In the genomic region with DNA sequence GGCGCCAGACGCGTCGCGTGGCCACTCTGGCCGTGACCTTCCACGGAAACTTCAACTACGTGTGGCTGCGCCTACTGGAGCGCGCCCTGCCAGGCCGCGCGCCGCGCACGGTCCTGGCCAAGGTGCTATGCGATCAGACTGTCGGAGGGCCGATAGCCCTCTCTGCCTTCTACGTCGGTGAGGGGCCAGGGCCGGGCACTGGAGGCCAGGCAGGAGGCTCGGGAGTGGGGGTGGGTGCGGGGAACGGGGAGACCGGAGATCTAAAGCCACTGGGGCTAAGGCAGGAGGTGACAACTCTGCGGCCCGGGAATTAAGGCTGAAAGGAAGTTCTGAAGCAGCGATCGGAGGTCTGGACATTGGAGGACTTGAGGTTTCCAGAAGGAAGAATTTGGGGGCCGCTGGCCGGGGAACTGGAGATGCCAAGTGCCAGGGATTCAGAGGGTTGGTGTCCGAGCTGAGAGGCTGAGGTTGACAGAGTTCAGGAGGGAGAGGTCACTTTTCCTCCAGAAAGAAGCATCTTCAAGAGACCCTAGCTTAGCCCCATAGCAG, we compare ENCODE assay signal across 7 mouse cellular contexts. TPM values are rescaled to one million over a fixed set of nuclear protein-coding genes. Genes with fewer than 3 reads are reported as not detected.
DNase-seq lines count a peak whose midpoint lies in the region; ATAC-seq and TF ChIP-seq lines count a peak whose summit lies in the region.

No protein-coding gene starts in this region.

- WGBS in lung, postnatal 0 days: 2% methylated on average over 34 of the region's 34 CpGs
- WGBS in forebrain, embryonic 13.5 days: 3% methylated on average over 34 of the region's 34 CpGs
- 3% methylated on average over 34 of the region's 34 CpGs for WGBS in intestine, embryonic 16.5 days
- 3% methylated on average over 34 of the region's 34 CpGs for WGBS in neural tube, embryonic 15.5 days

- no peak overlapping the region for H3K27ac ChIP-seq in lung, postnatal 0 days (ENCODE audit: low read length)
- no peak overlapping the region for H3K27ac ChIP-seq in forebrain, embryonic 13.5 days
- H3K27ac ChIP-seq in intestine, embryonic 16.5 days (ENCODE audit: low read length): no peak overlapping the region
- peak overlapping the region; percentile 80 for H3K27ac ChIP-seq in neural tube, embryonic 15.5 days (replicated peaks)

- no peaks in the 10 kb centered on the region for H3K27me3 ChIP-seq in lung, postnatal 0 days (replicated peaks; ENCODE audit: insufficient read depth, low read length)
- peaks cover 15% of the 10 kb centered on the region; the same call in 1 of the 2 replicates for H3K27me3 ChIP-seq in forebrain, embryonic 13.5 days
- no peaks in the 10 kb centered on the region for H3K27me3 ChIP-seq in intestine, embryonic 16.5 days (replicated peaks; ENCODE audit: control insufficient read depth, insufficient read depth, low read length)
- H3K27me3 ChIP-seq in neural tube, embryonic 15.5 days (replicated peaks): no peaks in the 10 kb centered on the region

- peak overlapping the region; percentile 34; the same call in 1 of the 2 replicates for H3K9ac ChIP-seq in lung, postnatal 0 days (replicated peaks; ENCODE audit: low read depth)
- peak overlapping the region; percentile 74 for H3K9ac ChIP-seq in forebrain, embryonic 13.5 days
- H3K9ac ChIP-seq in intestine, embryonic 16.5 days (ENCODE audit: low read depth, low read length): peak overlapping the region; percentile 76
- H3K9ac ChIP-seq in neural tube, embryonic 15.5 days (replicated peaks): peak overlapping the region; percentile 74

- peak; percentile 82 for ATAC-seq in lung, postnatal 0 days
- ATAC-seq in forebrain, embryonic 13.5 days: peak; percentile 79
- peak; percentile 93 for ATAC-seq in intestine, embryonic 16.5 days
- peak; percentile 90 for ATAC-seq in neural tube, embryonic 15.5 days (ENCODE audit: low FRiP score)

- no peaks in the 10 kb centered on the region for H3K36me3 ChIP-seq in lung, postnatal 0 days (ENCODE audit: insufficient read depth, low read length)
- no peaks in the 10 kb centered on the region for H3K36me3 ChIP-seq in forebrain, embryonic 13.5 days (ENCODE audit: poor library complexity, severe bottlenecking)
- no peaks in the 10 kb centered on the region for H3K36me3 ChIP-seq in intestine, embryonic 16.5 days (ENCODE audit: control insufficient read depth, insufficient read depth, low read length)
- H3K36me3 ChIP-seq in neural tube, embryonic 15.5 days: 0 out of 2 replicates have a peak, but pooled peaks cover 2% of the 10 kb centered on the region

- DNase-seq in lung, postnatal 0 days (ENCODE audit: low spot score): no peak
- no peak for DNase-seq in lung, postnatal 10 days
- no peak for DNase-seq in urinary bladder, postnatal 25 days (ENCODE audit: low spot score)
- DNase-seq in thymus, adult 18-20 months: no peak

- TF ChIP-seq EP300 in lung, postnatal 0 days (IDR thresholded peaks at IDR 0.05): no peak

- peak overlapping the region; percentile 48 for H3K4me3 ChIP-seq in lung, postnatal 0 days (ENCODE audit: low read depth, low read length)
- peak overlapping the region; percentile 61 for H3K4me3 ChIP-seq in forebrain, embryonic 13.5 days
- H3K4me3 ChIP-seq in intestine, embryonic 16.5 days (ENCODE audit: low read length): peak overlapping the region; percentile 68
- peak overlapping the region; percentile 72 for H3K4me3 ChIP-seq in neural tube, embryonic 15.5 days (replicated peaks)

- H3K4me2 ChIP-seq in lung, postnatal 0 days (replicated peaks; ENCODE audit: low read depth, low read length): peak overlapping the region; percentile 74
- H3K4me2 ChIP-seq in forebrain, embryonic 13.5 days: peak overlapping the region; percentile 97
- peak overlapping the region; percentile 97 for H3K4me2 ChIP-seq in intestine, embryonic 16.5 days (ENCODE audit: low read depth, low read length)
- peak overlapping the region; percentile 92 for H3K4me2 ChIP-seq in neural tube, embryonic 15.5 days

- no peaks in the 10 kb centered on the region for H3K4me1 ChIP-seq in lung, postnatal 0 days (ENCODE audit: insufficient read depth, low read depth, low read length)
- H3K4me1 ChIP-seq in forebrain, embryonic 13.5 days: 0 out of 2 replicates have a peak, but pooled peaks cover 9% of the 10 kb centered on the region
- H3K4me1 ChIP-seq in intestine, embryonic 16.5 days (ENCODE audit: control insufficient read depth, insufficient read depth, low read length): peaks cover 8% of the 10 kb centered on the region; the same call in 1 of the 2 replicates
- H3K4me1 ChIP-seq in neural tube, embryonic 15.5 days: peaks cover 18% of the 10 kb centered on the region

- H3K9me3 ChIP-seq in lung, postnatal 0 days (ENCODE audit: low read length): no peaks in the 10 kb centered on the region
- no peaks in the 10 kb centered on the region for H3K9me3 ChIP-seq in forebrain, embryonic 13.5 days (replicated peaks)
- no peaks in the 10 kb centered on the region for H3K9me3 ChIP-seq in intestine, embryonic 16.5 days (ENCODE audit: control insufficient read depth, low read length)
- H3K9me3 ChIP-seq in neural tube, embryonic 15.5 days (replicated peaks): no peaks in the 10 kb centered on the region

- no peak for TF ChIP-seq CTCF in lung, postnatal 0 days (IDR thresholded peaks at IDR 0.05)

RNA-seq across cellular contexts. Expression of a gene that starts 38.0 kb away (rescaled TPM):
- 8.0 and 11.9 TPM in 2 replicates for polyA plus RNA-seq in lung, postnatal 0 days (2015; fragmentation: Nextera tagmentation; extraction: Ambion mirVana)
- polyA plus RNA-seq in forebrain, embryonic 13.5 days (2015; fragmentation: Nextera tagmentation; extraction: Ambion mirVana): 5.4 and 7.0 TPM in 2 replicates
- polyA plus RNA-seq in intestine, embryonic 16.5 days (2015; fragmentation: Nextera tagmentation; extraction: Ambion mirVana): 17.3 and 20.3 TPM in 2 replicates
- polyA plus RNA-seq in neural tube, embryonic 15.5 days (2015; fragmentation: Nextera tagmentation; extraction: Ambion mirVana): 40.3 and 46.7 TPM in 2 replicates

RNA-seq across cellular contexts. Expression of a gene that starts 38.0 kb away (rescaled TPM):
- 57.0 and 59.0 TPM in 2 replicates for polyA plus RNA-seq in lung, postnatal 0 days (2015; fragmentation: Nextera tagmentation; extraction: Ambion mirVana)
- polyA plus RNA-seq in forebrain, embryonic 13.5 days (2015; fragmentation: Nextera tagmentation; extraction: Ambion mirVana): 56.7 and 62.4 TPM in 2 replicates
- polyA plus RNA-seq in intestine, embryonic 16.5 days (2015; fragmentation: Nextera tagmentation; extraction: Ambion mirVana): 91.6 and 102 TPM in 2 replicates
- 70.4 and 71.1 TPM in 2 replicates for polyA plus RNA-seq in neural tube, embryonic 15.5 days (2015; fragmentation: Nextera tagmentation; extraction: Ambion mirVana)

RNA-seq across cellular contexts. Expression of a gene that starts 45.5 kb away (rescaled TPM):
- polyA plus RNA-seq in lung, postnatal 0 days (2015; fragmentation: Nextera tagmentation; extraction: Ambion mirVana): 0.42 TPM in 1 of 2 replicates, not detected in the other
- 70.1 and 83.2 TPM in 2 replicates for polyA plus RNA-seq in forebrain, embryonic 13.5 days (2015; fragmentation: Nextera tagmentation; extraction: Ambion mirVana)
- 1.5 and 2.1 TPM in 2 replicates for polyA plus RNA-seq in intestine, embryonic 16.5 days (2015; fragmentation: Nextera tagmentation; extraction: Ambion mirVana)
- polyA plus RNA-seq in neural tube, embryonic 15.5 days (2015; fragmentation: Nextera tagmentation; extraction: Ambion mirVana): 161 and 186 TPM in 2 replicates

RNA-seq across cellular contexts. Expression of a gene that starts 45.8 kb away (rescaled TPM):
- polyA plus RNA-seq in lung, postnatal 0 days (2015; fragmentation: Nextera tagmentation; extraction: Ambion mirVana): not detected in 2 replicates
- 0.71 and 0.74 TPM in 2 replicates for polyA plus RNA-seq in forebrain, embryonic 13.5 days (2015; fragmentation: Nextera tagmentation; extraction: Ambion mirVana)
- not detected in 2 replicates for polyA plus RNA-seq in intestine, embryonic 16.5 days (2015; fragmentation: Nextera tagmentation; extraction: Ambion mirVana)
- polyA plus RNA-seq in neural tube, embryonic 15.5 days (2015; fragmentation: Nextera tagmentation; extraction: Ambion mirVana): 0.66 and 0.74 TPM in 2 replicates

Comparison
In these comparisons a context has a peak if more than half of its experiments do, and no peak if none do; other contexts are left out.
1. RNA of a gene that starts 45.5 kb away (polyA plus RNA-seq): 161 to 186 TPM in neural tube, embryonic 15.5 days and 70.1 to 83.2 TPM in forebrain, embryonic 13.5 days; 1.5 to 2.1 TPM in intestine, embryonic 16.5 days and 0.42 TPM in lung, postnatal 0 days; every median in the first group is over 10 times any median in the second.
2. Peak in every context shown above with its lines, with median percentiles within 50 percentile points of each other: ATAC-seq, H3K4me2 ChIP-seq, H3K4me3 ChIP-seq and H3K9ac ChIP-seq.